Mouse (Mus musculus): ENCODE data around the gene Slc29a2. TPM values are rescaled to one million over a fixed set of nuclear protein-coding genes. Genes with fewer than 3 reads are reported as not detected.
A peak's percentile ranks its signal among the peaks of the same experiment; 100 is the strongest.

Slc29a2 gene
- total RNA-seq, 2 experiments from 2014 or later: 17.2 to 21.6 TPM

GRCm38 (mm10) chr19:5017611-5018010, 6.0 kb upstream of the Slc29a2 start:
- intact Hi-C loops (cut with DNase I): no loop called here
- no peak for DNase-seq (ENCODE audit: low spot score in 2 of 2)

DNA sequence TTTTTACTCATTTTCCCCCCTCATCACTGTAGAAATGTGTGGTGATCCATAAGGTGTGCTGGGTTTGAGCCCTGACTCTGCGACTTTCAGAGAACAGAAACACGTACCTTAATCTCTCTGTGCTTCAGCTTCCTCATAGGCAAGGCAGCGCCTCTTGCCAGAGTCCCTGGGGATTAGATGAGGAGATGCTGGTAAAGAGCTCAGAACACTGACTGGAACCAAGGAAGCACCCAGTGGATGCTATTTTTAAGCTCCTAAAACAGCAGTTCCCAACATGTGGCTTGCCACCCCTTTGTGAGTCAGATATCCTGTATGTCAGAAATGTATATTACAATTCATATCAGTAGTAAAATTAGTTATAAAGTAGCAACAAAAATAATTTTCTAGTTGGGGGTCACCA, 5.5 kb upstream of the Slc29a2 start:
- intact Hi-C loops (cut with DNase I): no loop called here
- no peak for DNase-seq (ENCODE audit: low spot score in 2 of 2)

DNA sequence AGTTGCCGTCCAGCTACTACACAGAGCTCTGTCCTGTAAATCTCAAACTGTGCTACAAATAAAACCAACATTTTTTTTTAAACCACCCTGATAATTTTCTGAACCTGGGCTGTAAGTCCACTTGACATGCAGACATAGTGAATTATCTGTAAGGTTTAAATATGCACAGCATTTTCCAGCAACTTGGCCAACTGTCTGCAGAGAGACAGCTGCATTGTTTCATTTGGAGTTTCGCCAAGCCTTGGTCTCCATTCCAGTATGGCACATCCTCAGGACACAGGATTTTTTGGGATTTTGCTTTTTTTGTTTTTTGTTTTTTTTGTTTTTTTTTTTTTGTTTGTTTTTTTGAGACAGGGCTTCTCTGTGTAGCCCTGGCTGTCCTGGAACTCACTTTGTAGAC, 2.2 kb upstream of the Slc29a2 start:
- no peak for DNase-seq (ENCODE audit: low spot score in 2 of 2)
- intact Hi-C loops (cut with DNase I): no loop called here

- DNase-seq (ENCODE audit: low spot score in 2 of 2): no peak
- intact Hi-C loops (cut with DNase I): no loop called here
These were observed 2.5 kb downstream of the Slc29a2 start for GRCm38 (mm10) chr19:5026111-5026510.

DNA sequence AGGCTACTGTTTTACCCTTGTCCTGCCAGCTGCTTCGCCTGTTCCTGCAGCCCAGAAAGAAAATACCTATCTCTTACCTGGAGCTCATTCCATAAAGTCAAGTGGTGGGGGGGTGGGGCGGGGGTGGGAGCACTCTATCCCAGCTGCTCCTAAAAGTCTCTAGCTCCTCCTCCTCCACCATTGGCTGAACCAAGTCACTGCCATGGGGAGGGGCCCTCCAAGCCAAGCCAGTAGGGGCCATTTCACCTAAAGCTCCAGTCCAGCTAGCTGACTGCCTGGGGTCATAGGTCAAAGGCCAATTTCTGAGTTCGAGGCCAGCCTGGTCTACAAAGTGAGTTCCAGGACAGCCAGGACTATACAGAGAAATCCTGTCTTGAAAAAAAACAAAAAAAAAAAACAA, 9.0 kb downstream of the Slc29a2 start:
- no peak for DNase-seq (ENCODE audit: low spot score in 2 of 2)
- intact Hi-C loops (cut with DNase I): no loop called here

- intact Hi-C loops (cut with DNase I): no loop called here
These were observed 12.9 kb downstream of the Slc29a2 start for GRCm38 (mm10) chr19:5036577-5036976.

GRCm38 (mm10) chr19:5037678-5038571, 14.3 kb downstream of the Slc29a2 start:
- DNase-seq (ENCODE audit: low spot score in 2 of 2): peak; percentile 82 to 88
- intact Hi-C loops (cut with DNase I): no loop called here

More at GRCm38 (mm10) chr19:5036577-5036976, 12.9 kb downstream of the Slc29a2 start:
- no peak for DNase-seq (ENCODE audit: low spot score in 2 of 2)

DNA sequence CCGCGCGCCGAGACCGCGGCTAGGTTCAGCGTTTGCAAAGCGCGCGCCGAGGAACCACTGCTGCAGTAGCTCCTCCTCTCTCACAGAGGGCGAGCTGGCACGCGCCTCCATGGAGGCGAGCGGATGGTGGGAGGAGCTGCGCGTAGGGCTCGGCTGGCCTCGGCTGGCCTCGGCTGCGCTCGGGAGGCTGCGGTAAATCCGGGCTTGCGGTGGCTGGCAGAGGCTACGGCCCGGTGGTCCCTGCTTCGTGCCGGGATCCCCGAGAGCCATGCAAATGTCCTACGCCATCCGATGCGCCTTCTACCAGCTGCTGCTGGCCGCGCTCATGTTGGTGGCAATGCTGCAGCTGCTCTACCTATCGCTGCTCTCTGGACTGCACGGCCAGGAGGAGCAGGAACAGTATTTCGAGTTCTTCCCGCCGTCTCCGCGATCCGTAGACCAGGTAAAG, 15.1 kb downstream of the Slc29a2 start, which contains the start of the genes B4gat1 and AC124502.3:
Gene B4gat1, plus strand, starts transcription at position 118 of the 448 bp plus-strand sequence.
Gene AC124502.3, plus strand, starts transcription at position 183 of the 448 bp plus-strand sequence.
- peak; percentile 92 for DNase-seq (ENCODE audit: low spot score in 2 of 2)
- intact Hi-C loops (cut with DNase I): no loop called here

DNA sequence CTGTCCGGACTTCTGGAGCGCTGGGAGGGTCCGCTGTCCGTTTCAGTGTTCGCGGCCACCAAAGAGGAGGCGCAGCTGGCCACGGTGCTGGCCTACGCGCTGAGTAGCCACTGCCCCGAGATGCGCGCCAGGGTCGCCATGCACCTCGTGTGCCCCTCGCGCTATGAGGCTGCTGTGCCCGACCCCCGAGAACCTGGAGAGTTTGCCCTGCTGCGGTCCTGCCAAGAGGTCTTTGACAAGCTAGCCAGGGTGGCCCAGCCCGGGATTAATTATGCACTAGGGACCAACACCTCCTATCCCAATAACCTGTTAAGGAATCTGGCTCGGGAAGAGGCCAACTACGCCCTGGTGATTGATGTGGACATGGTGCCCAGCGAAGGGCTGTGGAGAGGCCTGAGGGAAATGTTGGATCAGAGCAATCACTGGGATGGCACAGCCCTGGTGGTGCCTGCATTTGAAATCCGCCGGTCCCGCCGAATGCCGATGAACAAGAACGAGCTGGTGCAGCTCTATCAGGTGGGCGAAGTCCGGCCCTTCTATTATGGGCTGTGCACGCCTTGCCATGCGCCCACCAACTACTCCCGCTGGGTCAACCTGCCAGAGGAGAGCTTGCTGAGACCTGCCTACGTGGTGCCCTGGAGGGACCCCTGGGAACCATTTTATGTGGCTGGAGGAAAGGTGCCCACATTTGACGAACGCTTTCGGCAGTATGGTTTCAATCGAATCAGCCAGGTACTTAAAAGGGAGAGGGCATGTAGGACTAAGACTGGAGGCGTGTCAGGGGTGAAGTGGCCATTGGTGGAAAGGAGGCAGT, 15.8 kb downstream of the Slc29a2 start:
- no peak for DNase-seq (ENCODE audit: low spot score in 2 of 2)
- intact Hi-C loops (cut with DNase I): no loop called here

DNA sequence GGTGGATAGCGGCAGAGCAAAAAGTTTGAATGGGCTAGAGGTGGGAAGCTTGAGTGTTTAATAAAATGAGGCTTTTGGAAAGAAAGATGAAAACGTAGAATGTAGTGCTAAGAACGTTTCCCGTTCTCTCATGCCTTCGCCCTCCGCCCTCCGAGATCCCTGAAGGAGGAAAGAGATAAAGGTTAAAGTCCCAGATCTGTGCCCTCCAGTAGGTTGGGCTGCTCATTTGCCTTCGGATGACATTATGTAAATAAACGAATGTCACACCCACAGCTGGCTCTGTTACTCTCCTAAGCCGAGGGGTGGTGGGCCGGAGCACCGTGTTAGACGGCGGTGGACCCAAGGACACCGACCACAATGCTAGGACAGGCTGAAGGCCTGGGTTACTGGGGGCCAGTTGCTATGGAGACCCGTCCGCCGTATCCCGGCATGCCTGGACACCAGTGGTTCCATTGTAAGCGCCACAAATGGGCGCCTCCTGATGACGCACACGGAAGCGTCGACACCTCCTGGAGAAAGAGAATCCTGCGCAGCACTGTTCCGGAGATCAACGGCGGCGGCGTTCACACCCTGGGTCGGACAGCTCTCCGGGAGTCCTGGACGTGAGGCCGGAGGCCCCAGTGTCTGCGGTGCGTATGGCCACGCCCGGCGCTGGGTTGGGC, 17.3 kb downstream of the Slc29a2 start, which contains the start of gene Brms1:
Gene Brms1, plus strand, starts transcription at position 493 of the 662 bp plus-strand sequence.
- DNase-seq (ENCODE audit: low spot score in 2 of 2): peak; percentile 94

DNA sequence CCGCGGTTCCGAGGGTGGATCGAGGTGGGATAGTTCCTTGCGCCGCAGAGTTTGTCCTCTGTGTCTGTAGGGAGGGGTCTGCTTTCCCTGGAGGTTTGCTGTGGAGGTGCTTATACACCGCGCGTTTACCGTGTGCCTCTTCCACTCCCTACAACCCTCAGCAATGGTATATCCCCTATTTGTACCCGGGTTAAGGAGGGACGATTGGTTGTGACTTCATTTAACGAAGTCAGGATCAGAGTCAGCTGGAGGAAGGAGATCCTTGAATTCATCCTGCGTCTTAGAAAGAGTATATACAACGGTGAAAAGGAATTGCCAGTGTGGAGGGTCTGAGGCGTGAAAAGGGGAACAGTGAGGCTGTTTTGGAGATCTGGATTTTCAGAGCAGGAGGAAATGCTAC, 17.9 kb downstream of the Slc29a2 start:
- no peak for DNase-seq (ENCODE audit: low spot score in 2 of 2)
- intact Hi-C loops (cut with DNase I): no loop called here

More for the DNA sequence above, 17.3 kb downstream of the Slc29a2 start, which contains the start of gene Brms1:
- intact Hi-C loops (cut with DNase I): no loop called here

DNA sequence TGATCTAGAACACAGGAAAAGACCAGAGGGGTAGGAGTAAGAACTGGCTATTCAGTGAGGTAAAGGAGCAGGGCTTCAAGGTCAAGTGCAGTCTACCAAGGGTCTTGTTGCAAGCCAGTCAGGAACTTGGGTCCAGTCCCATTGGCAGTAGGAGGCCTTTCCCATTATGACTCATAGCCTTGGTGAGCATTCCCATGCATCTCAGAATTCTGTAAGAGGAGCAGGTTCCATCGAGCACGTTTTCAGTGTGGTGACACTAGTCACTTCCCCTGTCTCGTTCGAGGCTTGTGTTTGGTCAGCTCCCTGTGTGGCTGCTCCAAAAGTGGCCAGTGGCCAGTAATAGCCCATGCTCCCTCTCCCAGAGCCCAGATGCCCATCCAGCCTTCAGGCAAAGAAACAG, 21.9 kb downstream of the Slc29a2 start:
- DNase-seq (ENCODE audit: low spot score in 2 of 2): no peak
- intact Hi-C loops (cut with DNase I): no loop called here

DNA sequence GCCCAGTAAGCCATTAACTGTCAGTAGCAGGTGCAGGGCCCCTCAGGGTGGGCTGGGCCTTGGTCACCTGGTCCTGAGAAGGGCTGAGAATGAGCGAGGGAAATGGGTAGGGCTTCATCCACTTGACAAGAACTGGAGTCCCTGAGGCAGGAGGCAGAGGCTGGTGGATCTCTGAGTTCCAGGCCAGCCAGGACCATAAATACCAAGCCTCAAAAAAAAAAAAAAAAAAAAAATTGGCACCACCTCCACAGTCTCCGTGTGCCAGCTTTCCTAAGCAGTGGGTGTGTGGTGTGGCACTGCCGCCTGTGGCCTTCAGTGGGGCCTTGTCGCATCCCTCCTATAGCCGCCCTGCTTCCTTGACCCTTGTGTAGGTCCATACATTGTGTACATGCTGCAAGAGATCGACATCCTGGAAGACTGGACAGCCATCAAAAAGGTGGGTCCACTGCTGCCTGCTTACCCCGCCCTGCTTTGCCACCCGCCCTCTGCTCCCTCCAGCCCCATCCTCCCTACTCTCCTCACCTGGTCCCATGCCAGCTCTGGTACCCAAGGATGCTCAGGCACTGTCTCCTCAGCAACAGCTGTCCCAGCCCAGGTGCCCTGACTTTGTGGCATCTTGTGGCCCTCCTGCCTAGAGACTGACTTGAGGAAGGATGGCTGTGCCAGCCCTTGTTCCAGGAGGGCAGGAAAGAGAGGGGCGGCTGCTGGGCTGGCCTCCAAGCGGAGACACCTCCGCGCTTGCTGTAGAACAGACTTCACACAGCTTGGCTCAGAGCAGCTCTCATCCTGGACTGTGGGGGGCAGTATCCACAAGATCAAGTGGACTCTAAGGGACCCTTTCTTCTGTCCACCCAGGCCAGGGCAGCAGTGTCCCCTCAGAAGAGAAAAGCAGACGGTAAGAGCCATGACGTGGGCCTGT, 24.7 kb downstream of the Slc29a2 start:
- DNase-seq (ENCODE audit: low spot score in 2 of 2): peak; percentile 68 to 81
- intact Hi-C loops (cut with DNase I): no loop called here

GRCm38 (mm10) chr19:5049325-5049724, 25.7 kb downstream of the Slc29a2 start:
- intact Hi-C loops (cut with DNase I): no loop called here
- no peak for DNase-seq (ENCODE audit: low spot score in 2 of 2)

- intact Hi-C loops (cut with DNase I): no loop called here
- DNase-seq (ENCODE audit: low spot score in 2 of 2): peak; percentile 78 to 94
These were observed 26.6 kb downstream of the Slc29a2 start, which contains the start of gene Rin1 for GRCm38 (mm10) chr19:5050047-5050905. Gene Rin1, plus strand, starts transcription at chr19:5050481.

- DNase-seq (ENCODE audit: low spot score in 2 of 2): no peak
- intact Hi-C loops (cut with DNase I): no loop called here
These were observed 27.4 kb downstream of the Slc29a2 start for GRCm38 (mm10) chr19:5051031-5051430.

- intact Hi-C loops (cut with DNase I): no loop called here
- DNase-seq (ENCODE audit: low spot score in 2 of 2): no peak
These were observed 27.9 kb downstream of the Slc29a2 start for GRCm38 (mm10) chr19:5051515-5051914.
